Mouse (Mus musculus) bone marrow, adult 2 months (tissue): ENCODE measurements around the gene Cyp3a11. TPM values are rescaled to one million over a fixed set of nuclear protein-coding genes. Genes with fewer than 3 reads are reported as not detected.

Experiments
- polyA plus RNA-seq: library from polyadenylated mRNA; stranded (reverse); fragments of >200 nt; gene quantifications from 2 replicates; pipeline ENCODE4 v1.2.4, GENCODE M21; 2011; ENCODE audit warnings: low replicate concordance; ENCODE audit not compliant: missing spikeins, insufficient read depth, insufficient read length

The Cyp3a11 gene
- polyA plus RNA-seq, 1 experiment, result 16.6 TPM

Other genes starting within 250 kb of the Cyp3a11 start
- gene Cyp3a41a, start 159.8 kb downstream of the Cyp3a11 start, polyA plus RNA-seq, result not detected in 2 replicates
- not detected in 2 replicates for gene Cyp3a44, start 74.1 kb downstream of the Cyp3a11 start, polyA plus RNA-seq
- gene Cyp3a25, start 129.7 kb upstream of the Cyp3a11 start, polyA plus RNA-seq, result 0.50 and 4.0 TPM in 2 replicates
- gene Cyp3a59, start 199.3 kb upstream of the Cyp3a11 start, polyA plus RNA-seq, result not detected in 2 replicates